Mouse (Mus musculus) small intestine, adult 2 months (tissue): Measurements from ENCODE around the gene Rmdn3. TPM values are rescaled to one million over a fixed set of nuclear protein-coding genes. Genes with fewer than 3 reads are reported as not detected.
A peak's percentile ranks its signal among the peaks of the same experiment; 100 is the strongest.

Experiments
- H3K27ac ChIP-seq: fragments of 200-500 bp; 2 replicates; pipeline ENCODE4 v1.5.1; 2012; ENCODE audit warnings: low read depth, low read length, control low read depth, inconsistent platforms; ENCODE audit not compliant: insufficient read depth
- H3K27me3 ChIP-seq: fragments of 200-500 bp; 2 replicates; pipeline ENCODE4 v1.6.1; 2012; ENCODE audit warnings: mild to moderate bottlenecking, moderate library complexity, low read length, inconsistent platforms; ENCODE audit not compliant: control insufficient read depth, insufficient read depth
- H3K36me3 ChIP-seq: fragments of 200-500 bp; 2 replicates; pipeline ENCODE4 v1.6.1; 2012; ENCODE audit warnings: mild to moderate bottlenecking, low read length, control low read depth, inconsistent platforms; ENCODE audit not compliant: control insufficient read depth, insufficient read depth
- H3K4me1 ChIP-seq: fragments of 200-500 bp; 2 replicates; pipeline ENCODE4 v1.6.1; 2012; ENCODE audit warnings: low read length, inconsistent platforms, mixed read lengths; ENCODE audit not compliant: control insufficient read depth, insufficient read depth, insufficient read length
- H3K4me3 ChIP-seq: fragments of 200-500 bp; 2 replicates; pipeline ENCODE4 v1.5.1; 2012; ENCODE audit warnings: low read depth, mild to moderate bottlenecking, control low read depth, inconsistent platforms, low read length, moderate library complexity
- CTCF ChIP-seq: fragments of 200-500 bp; IDR thresholded peaks from 2 replicates; pipeline ENCODE4 v1.5.1; 2012; ENCODE audit warnings: low read depth, mild to moderate bottlenecking, control low read depth, inconsistent platforms, low read length, moderate library complexity, mixed read lengths; ENCODE audit not compliant: insufficient replicate concordance, insufficient read length; ENCODE audit errors: extremely low read depth
- POLR2A ChIP-seq: fragments of 200-500 bp; IDR thresholded peaks from 2 replicates; pipeline ENCODE4 v1.6.1; 2012; ENCODE audit warnings: low read depth, mild to moderate bottlenecking, control low read depth, inconsistent platforms, low read length, moderate library complexity
- WGBS: fragments of 180-500 bp; shearing (Covaris S2); methylation state at CpG from one replicate; pipeline ENCODE4 v1.1.7; 2018; 5-methylcytosine and 5-hydroxymethylcytosine counted together
- polyA plus RNA-seq: library from polyadenylated mRNA; depleted of rRNA; stranded (reverse); fragments of >200 nt; gene quantifications from 2 replicates; pipeline ENCODE4 v1.2.3, GENCODE M21; 2012

Rmdn3 gene
- polyA plus RNA-seq, 1 experiment, result 57.3 TPM

GRCm38 (mm10) chr2:119154683-119155082 lies 2.2 kb downstream of the Rmdn3 start:
- 19% methylated on average over 2 of the region's 2 CpGs for WGBS
- Histone ChIP-seq H3K4me3 (no peak overlapping the region), H3K27me3 (no peaks in the 10 kb centered on the region), H3K36me3 (peaks cover 39% of the 10 kb centered on the region), H3K27ac (peak overlapping the region; percentile 91), H3K4me1 (peaks cover 9% of the 10 kb centered on the region)
- no peak for TF ChIP-seq CTCF
- TF ChIP-seq POLR2A, result no peak

DNA sequence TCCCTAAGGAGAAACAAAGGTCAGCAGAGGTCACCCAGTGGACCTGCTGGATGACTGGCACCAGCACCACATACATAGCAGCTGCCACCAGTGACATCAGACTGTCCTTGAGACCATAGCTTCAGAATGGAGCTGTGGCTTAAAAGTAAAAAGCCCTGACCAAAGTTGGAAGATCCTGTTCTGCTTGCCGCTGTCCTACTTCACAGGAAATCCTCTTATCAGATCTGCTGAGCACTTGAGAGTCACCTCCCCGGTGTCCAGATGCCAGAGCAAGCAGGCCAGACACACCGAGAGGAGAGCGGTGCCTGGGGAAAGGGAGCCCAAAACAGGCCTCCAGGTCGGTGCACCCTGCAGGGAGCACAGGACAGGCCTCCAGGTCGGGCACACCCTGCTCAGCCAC lies 4.6 kb downstream of the Rmdn3 start:
- Histone ChIP-seq H3K27me3 (no peaks in the 10 kb centered on the region), H3K4me1 (peaks cover 9% of the 10 kb centered on the region), H3K27ac (no peak overlapping the region), H3K36me3 (peaks cover 60% of the 10 kb centered on the region), H3K4me3 (no peak overlapping the region)
- TF ChIP-seq CTCF, result no peak
- 84% methylated on average over 6 of the region's 6 CpGs for WGBS

- Histone ChIP-seq H3K4me1 (no peaks in the 10 kb centered on the region), H3K36me3 (peaks cover 83% of the 10 kb centered on the region), H3K27me3 (no peaks in the 10 kb centered on the region), H3K4me3 (no peak overlapping the region), H3K27ac (no peak overlapping the region)
- whole genome bisulfite sequencing, result 91% methylated on average over 8 of the region's 8 CpGs
- TF ChIP-seq CTCF (no peak), POLR2A (no peak)
These were observed 9.1 kb downstream of the Rmdn3 start for GRCm38 (mm10) chr2:119147775-119148174.

GRCm38 (mm10) chr2:119147160-119147678 lies 9.6 kb downstream of the Rmdn3 start:
- H3K4me1 ChIP-seq, result no peaks in the 10 kb centered on the region
- H3K4me3 ChIP-seq, result no peak overlapping the region
- TF ChIP-seq CTCF (no peak), POLR2A (no peak)
- H3K36me3 ChIP-seq, result peaks cover 85% of the 10 kb centered on the region
- H3K27ac ChIP-seq, result no peak overlapping the region
- no peaks in the 10 kb centered on the region for H3K27me3 ChIP-seq
- WGBS, result 90% methylated on average over 22 of the region's 22 CpGs

GRCm38 (mm10) chr2:119146435-119146834 lies 10.4 kb downstream of the Rmdn3 start:
- Histone ChIP-seq H3K36me3 (peaks cover 86% of the 10 kb centered on the region), H3K4me1 (no peaks in the 10 kb centered on the region), H3K4me3 (no peak overlapping the region), H3K27ac (no peak overlapping the region), H3K27me3 (no peaks in the 10 kb centered on the region)
- 76% methylated on average over 6 of the region's 6 CpGs for WGBS
- no peak for TF ChIP-seq POLR2A
- no peak for TF ChIP-seq CTCF

DNA sequence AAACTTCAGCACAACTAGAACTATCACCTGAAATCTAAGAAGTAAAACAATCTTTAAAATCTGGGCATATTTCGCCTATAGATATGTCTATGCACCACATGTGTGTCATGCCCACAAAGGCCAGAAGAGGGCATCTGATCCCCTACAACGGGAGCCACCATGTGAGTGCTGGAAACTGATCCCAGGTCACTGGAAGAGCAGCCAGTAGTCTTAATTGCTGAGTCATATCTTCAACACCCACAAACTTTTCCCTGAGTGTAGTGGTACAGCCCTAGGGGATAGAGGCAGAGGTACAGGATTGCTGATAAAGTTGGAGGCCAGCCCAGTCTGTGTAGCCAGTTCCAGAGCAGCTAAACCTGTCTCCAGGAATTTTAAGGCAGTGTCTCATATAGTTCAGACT lies 11.6 kb downstream of the Rmdn3 start:
- TF ChIP-seq POLR2A, result no peak
- peak; percentile 54; the same call in 1 of the 2 replicates for TF ChIP-seq CTCF
- Histone ChIP-seq H3K4me3 (no peak overlapping the region), H3K27me3 (no peaks in the 10 kb centered on the region), H3K36me3 (peaks cover 84% of the 10 kb centered on the region), H3K27ac (no peak overlapping the region), H3K4me1 (no peaks in the 10 kb centered on the region)
- WGBS, result 84% methylated on average over 2 of the region's 2 CpGs

GRCm38 (mm10) chr2:119136346-119136898 lies 20.4 kb downstream of the Rmdn3 start:
- Histone ChIP-seq H3K27me3 (no peaks in the 10 kb centered on the region), H3K4me1 (no peaks in the 10 kb centered on the region), H3K4me3 (no peak overlapping the region), H3K27ac (no peak overlapping the region), H3K36me3 (peaks cover 46% of the 10 kb centered on the region)
- WGBS, result 74% methylated on average over 5 of the region's 5 CpGs
- TF ChIP-seq CTCF (no peak), POLR2A (no peak)
